Mouse (Mus musculus): ENCODE results near the gene Amph.

Gene Amph

DNA sequence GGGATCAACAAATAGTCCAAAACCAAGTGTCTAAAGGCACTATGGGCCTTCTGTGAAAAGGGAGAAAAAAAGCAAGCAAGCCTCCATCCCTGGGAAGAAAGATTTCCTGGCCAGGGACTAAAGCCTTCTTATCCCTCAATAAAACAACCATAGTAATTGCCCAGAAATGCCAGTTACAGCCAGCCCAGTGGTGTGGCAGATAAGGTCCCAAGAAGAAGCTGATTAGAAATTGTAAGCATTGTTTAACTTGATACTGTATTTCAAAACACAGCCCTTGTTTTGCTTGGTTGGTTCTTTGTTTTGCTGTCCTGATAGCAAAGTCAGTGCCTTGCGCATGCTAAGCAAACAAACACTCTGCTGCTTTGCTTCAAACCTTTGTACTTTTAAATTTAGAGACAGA lies 191.8 kb downstream of the Amph start:
- no peak for DNase-seq (ENCODE audit: low read depth, low spot score)

DNA sequence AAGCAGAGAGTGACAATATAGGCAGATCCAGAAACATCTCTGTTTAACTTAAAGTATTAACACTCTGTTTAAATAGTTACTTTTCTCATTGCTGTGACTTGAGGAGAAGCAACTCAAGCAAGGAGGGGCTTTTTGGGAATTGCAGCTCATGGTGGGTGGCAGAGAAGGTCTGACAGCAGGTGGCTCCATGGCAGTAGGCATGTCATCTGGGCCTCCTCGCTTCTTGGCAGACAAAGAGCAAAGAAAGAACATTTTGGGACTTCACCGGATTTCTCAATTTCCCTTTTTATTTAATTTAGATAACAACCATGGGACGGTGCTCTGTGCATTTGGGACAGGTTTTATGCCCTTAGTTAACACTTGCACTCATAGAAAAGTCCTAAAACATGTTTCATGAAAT lies 195.8 kb downstream of the Amph start:
- DNase-seq (ENCODE audit: low read depth, low spot score): no peak

- no peak for DNase-seq (ENCODE audit: low read depth, low spot score)
Measured at GRCm38 (mm10) chr13:19147468-19147867, 199.5 kb downstream of the Amph start.

DNA sequence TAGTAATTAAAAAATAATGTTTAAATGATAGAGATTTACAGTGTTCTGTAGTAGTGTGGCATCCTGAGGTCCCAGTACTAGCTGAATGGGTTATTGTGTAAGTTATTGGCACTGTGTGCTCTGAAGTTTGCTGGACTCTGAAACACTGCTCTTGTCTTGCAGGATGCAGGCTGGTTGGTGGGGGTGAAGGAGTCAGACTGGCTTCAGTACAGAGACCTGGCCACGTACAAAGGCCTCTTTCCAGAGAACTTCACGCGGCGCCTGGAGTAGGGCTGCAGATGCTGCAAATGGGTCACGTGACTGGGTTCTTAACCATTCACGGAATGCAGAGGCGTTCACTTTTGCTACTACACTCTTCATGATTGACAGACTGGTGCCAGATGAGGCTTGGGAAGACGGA lies 201.6 kb downstream of the Amph start:
- DNase-seq (ENCODE audit: low read depth, low spot score): no peak

- DNase-seq (ENCODE audit: low read depth, low spot score): no peak
Measured at GRCm38 (mm10) chr13:19150438-19151301, 202.7 kb downstream of the Amph start.

DNA sequence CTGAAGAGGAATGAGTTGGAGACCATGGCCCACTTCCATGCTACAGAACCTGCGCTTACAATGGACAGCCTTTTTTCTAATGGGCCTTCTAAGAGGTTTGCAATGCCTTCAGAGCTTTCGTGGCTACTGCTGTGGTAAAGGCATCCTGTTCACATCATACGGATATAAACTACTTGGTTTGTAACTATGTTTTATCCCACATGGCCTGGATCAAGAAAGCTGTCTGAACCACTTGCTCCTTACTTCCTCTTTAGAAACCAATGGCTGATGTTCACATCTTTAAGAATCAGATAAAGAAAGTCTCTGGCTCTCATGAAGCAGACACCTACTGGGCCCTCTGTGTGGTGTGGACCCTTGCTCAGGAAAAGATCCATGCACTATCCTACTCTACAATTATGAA lies 204.1 kb downstream of the Amph start:
- no peak for DNase-seq (ENCODE audit: low read depth, low spot score)

GRCm38 (mm10) chr13:19158484-19158883 lies 210.5 kb downstream of the Amph start:
- DNase-seq (ENCODE audit: low read depth, low spot score): peak; percentile 43

DNA sequence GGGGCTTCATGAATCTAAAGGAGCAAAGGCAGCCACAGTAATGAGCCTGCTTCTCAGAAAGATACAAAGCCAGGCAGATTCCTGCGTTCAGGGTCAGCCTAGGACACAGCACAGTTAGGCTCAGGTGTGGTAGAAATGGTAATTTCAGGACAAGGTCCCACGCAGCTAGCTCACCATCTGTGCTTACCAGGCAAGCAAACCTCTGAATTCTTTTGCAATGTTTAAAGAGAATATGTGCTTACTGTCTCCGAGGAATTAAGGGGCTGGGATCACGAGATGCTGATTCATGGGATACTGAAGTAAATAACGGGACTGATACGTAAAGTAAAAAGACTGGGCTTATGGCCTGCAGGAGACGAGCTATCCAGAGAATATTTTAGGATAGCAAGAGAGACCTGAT lies 212.6 kb downstream of the Amph start:
- DNase-seq (ENCODE audit: low read depth, low spot score): no peak

GRCm38 (mm10) chr13:19161111-19161510 lies 213.1 kb downstream of the Amph start:
- DNase-seq (ENCODE audit: low read depth, low spot score): no peak

GRCm38 (mm10) chr13:19162120-19162519 lies 214.1 kb downstream of the Amph start:
- no peak for DNase-seq (ENCODE audit: low read depth, low spot score)

GRCm38 (mm10) chr13:19177662-19178259 lies 229.8 kb downstream of the Amph start:
- DNase-seq (ENCODE audit: low read depth, low spot score): peak; percentile 48

DNA sequence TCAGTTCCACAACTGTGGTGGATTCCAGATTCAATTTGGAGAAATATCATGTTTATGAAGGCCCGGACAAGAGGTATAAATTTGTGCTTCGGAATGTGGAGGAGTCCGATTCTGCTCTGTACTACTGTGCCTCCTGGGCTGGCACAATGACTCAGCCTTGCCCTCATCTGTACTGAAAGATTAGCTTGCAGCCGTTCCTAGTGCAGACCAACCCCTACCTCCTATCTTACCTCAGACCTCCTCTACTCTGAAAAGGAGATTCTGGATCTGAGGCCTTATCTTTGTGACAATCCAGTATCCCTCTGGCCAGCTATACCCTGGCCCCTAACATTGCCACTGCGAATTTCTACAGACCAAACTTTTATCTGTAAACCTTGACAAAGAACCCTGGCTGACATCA lies 230.3 kb downstream of the Amph start:
- DNase-seq (ENCODE audit: low read depth, low spot score): no peak

- peak; percentile 8 for DNase-seq (ENCODE audit: low read depth, low spot score)
Measured at GRCm38 (mm10) chr13:19182259-19182658, 234.3 kb downstream of the Amph start.

DNA sequence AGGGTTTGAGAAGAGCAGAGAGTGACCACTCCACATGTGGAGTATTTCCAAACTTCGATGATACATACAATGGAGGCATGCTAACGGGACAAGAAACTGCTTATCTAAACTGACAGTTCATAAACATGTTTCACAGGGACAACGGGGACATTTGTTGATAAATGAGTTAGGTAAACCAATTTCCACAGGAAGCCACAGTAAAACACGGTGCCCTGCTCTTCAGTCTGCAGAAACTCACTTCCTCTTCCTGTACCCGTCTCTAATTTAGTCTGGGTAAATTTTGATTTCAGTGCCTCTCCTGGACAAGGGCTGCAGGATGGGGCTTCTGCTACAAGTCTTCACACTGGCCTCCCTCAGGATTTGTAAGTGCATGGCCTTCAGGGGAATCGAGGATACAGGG lies 242.0 kb downstream of the Amph start:
- no peak for DNase-seq (ENCODE audit: low read depth, low spot score)

GRCm38 (mm10) chr13:19194803-19195202 lies 246.8 kb downstream of the Amph start:
- no peak for DNase-seq (ENCODE audit: low read depth, low spot score)

DNA sequence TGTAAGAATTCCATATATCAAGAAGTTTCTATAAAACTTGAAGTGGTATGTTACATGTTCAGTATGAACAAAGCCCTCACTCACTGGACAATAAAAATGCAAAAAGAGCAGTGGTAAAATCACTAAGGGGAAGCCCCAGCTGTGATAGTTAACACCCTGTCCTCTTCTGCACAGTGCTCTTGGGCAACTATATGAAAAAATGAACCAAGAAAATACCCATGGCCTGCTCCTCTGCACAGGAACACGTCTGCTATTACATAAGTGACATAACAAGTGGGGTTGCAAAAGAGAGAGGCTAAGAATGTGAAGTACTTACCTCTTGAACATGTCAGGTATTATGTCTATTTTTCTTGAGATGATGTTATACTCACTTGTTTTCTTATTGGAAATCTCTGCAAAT lies 247.5 kb downstream of the Amph start:
- DNase-seq (ENCODE audit: low read depth, low spot score): no peak
